Mouse (Mus musculus) NIH3T3 (cell line): Measurements from ENCODE around the gene Ddx51.
A peak's percentile ranks its signal among the peaks of the same experiment; 100 is the strongest.

Source experiments
- DNase-seq: peaks from one replicate; pipeline ENCODE4 v3.0.0-alpha.2; 2012; ENCODE audit warnings: low read depth

Ddx51 gene

GRCm38 (mm10) chr5:110664041-110664440, 10.8 kb downstream of the Ddx51 start:
- no peak for DNase-seq

GRCm38 (mm10) chr5:110664750-110665269, 11.6 kb downstream of the Ddx51 start:
- DNase-seq: no peak

- no peak for DNase-seq
Measured at GRCm38 (mm10) chr5:110665486-110666121, 12.4 kb downstream of the Ddx51 start.

- no peak for DNase-seq
Measured at GRCm38 (mm10) chr5:110682041-110682440, 28.8 kb downstream of the Ddx51 start.

- no peak for DNase-seq
Measured at GRCm38 (mm10) chr5:110698617-110699016, 45.4 kb downstream of the Ddx51 start.

- DNase-seq: peak; percentile 4
Measured at GRCm38 (mm10) chr5:110704004-110704403, 50.8 kb downstream of the Ddx51 start.

GRCm38 (mm10) chr5:110709256-110709655, 56.0 kb downstream of the Ddx51 start:
- DNase-seq: peak; percentile 78
